Mouse (Mus musculus): ENCODE results near the gene Adgrg1. TPM values are rescaled to one million over a fixed set of nuclear protein-coding genes. Genes with fewer than 3 reads are reported as not detected.

Gene Adgrg1
- 29.3 and 63.5 TPM in 2 replicates for polyA plus RNA-seq (2012; rRNA removed; ENCODE audit: low replicate concordance)

DNA sequence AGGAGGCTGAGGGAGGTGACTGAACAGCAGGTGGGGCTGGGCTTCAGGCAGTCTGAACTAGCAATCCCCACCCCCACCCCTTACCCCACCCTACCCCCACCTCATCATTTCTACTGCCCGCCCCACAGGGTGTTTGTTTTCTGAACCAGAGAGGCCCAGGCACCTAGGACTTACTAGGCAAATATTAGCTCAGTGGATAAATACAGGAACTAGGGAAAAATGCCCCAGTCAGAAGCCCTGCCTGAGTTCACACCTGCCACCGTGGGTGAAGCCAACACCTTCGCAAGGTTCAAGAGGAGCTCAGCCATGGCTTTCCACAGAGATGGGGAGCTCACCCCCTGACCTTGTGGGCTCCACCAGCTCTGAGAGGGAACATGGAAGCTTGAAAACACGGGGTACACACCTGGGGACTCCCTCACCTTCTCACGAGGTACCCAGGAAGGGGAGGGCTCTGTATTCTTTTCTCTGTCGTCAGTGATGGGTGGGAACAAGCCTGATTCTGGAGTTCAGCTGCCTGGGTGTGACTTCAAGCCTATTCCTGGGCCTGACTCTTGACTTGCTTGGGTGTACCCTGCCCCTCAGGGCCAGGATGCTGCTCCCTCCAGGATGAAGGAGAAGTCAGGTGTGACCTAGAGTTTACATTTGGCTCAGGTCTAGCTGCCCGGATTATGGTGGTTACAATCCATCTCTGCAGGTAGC lies at the start of gene Adgrg1:
Gene Adgrg1, plus strand, starts transcription at position 285 of the 699 bp plus-strand sequence.

DNA sequence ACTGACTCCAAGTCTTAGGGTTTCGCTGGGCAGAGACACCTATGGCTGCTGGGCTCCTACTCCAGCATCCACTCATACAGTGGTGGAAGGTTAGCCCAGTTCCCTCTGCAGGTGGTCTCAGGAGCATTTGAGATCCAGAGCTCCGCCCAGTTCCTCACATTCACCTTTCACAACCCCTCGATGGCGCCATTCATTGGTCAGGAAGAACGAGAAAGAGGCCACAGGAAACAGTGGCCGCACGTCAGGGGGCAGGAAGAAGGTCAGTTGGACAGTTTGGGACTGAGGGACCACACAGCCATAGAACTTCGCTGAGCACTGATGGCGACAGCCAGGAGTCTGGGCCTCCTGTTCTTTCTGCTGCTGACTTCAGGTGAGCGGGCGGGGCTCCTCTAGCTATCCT lies 42.9 kb downstream of the Adgrg1 start, which contains the start of gene Adgrg3:
Gene Adgrg3, plus strand, starts transcription at position 242 of the 400 bp plus-strand sequence.

DNA sequence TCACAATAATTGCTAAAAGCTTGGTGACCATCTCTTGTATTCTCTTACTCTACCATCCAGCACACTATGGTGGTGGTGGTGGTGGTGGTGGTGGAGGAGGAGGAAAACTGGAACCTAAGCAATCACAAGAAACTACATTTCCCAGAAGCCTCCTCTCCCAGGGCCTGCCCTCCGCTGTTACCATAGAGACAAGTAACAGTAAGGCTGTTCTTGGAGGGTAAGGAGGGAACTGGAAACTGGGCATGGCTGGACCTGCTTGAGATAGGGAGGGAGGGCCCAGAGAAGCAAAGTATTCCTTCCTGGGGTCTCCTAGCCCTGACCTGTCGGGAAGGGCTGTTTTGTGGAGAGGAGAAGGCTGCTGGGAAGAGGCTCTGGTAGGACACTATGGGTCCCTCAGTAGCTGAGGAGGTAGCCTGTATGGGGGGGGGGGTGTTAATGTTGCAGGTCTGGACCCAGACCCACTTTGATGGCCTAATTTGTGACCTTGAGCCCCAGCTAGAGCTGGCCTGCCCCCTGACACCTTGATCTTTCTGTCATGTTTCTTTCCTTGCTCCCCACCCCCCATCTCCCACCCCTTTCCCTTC lies 80.5 kb downstream of the Adgrg1 start, which contains the start of gene Drc7:
Gene Drc7, plus strand, starts transcription at position 177 of the 584 bp plus-strand sequence.

Other genes with a start within 250 kb of the Adgrg1 start
- 1.0 and 3.1 TPM in 2 replicates for gene Ccl22, start 229.2 kb upstream of the Adgrg1 start, polyA plus RNA-seq (2012; rRNA removed; ENCODE audit: low replicate concordance)
- 115 and 144 TPM in 2 replicates for gene Cx3cl1, start 202.7 kb upstream of the Adgrg1 start, polyA plus RNA-seq (2012; rRNA removed; ENCODE audit: low replicate concordance)
- gene Ccl17, start 164.3 kb upstream of the Adgrg1 start, polyA plus RNA-seq (2012; rRNA removed; ENCODE audit: low replicate concordance) = 1.1 TPM in 1 of 2 replicates, not detected in the other
- 237 and 242 TPM in 2 replicates for gene Coq9, start 136.4 kb upstream of the Adgrg1 start, polyA plus RNA-seq (2012; rRNA removed; ENCODE audit: low replicate concordance)
- 77.8 and 124 TPM in 2 replicates for gene Ciapin1, start 136.4 kb upstream of the Adgrg1 start, polyA plus RNA-seq (2012; rRNA removed; ENCODE audit: low replicate concordance)
- 36.8 and 50.6 TPM in 2 replicates for gene Polr2c, start 117.3 kb upstream of the Adgrg1 start, polyA plus RNA-seq (2012; rRNA removed; ENCODE audit: low replicate concordance)
- 43.2 and 98.0 TPM in 2 replicates for gene Dok4, start 98.4 kb upstream of the Adgrg1 start, polyA plus RNA-seq (2012; rRNA removed; ENCODE audit: low replicate concordance)
- 7.1 and 8.5 TPM in 2 replicates for gene Ccdc102a, start 56.7 kb upstream of the Adgrg1 start, polyA plus RNA-seq (2012; rRNA removed; ENCODE audit: low replicate concordance)
- gene Adgrg5, start 51.1 kb upstream of the Adgrg1 start, polyA plus RNA-seq (2012; rRNA removed; ENCODE audit: low replicate concordance) = 7.2 and 10.5 TPM in 2 replicates
- gene Adgrg3, start 42.9 kb downstream of the Adgrg1 start, polyA plus RNA-seq (2012; rRNA removed; ENCODE audit: low replicate concordance) = 4.8 and 5.7 TPM in 2 replicates
- not detected in 2 replicates for gene Drc7, start 80.4 kb downstream of the Adgrg1 start, polyA plus RNA-seq (2012; rRNA removed; ENCODE audit: low replicate concordance)
- 13.4 and 16.4 TPM in 2 replicates for gene Katnb1, start 106.4 kb downstream of the Adgrg1 start, polyA plus RNA-seq (2012; rRNA removed; ENCODE audit: low replicate concordance)
- gene Kifc3, start 228.1 kb downstream of the Adgrg1 start, polyA plus RNA-seq (2012; rRNA removed; ENCODE audit: low replicate concordance) = 67.6 and 72.0 TPM in 2 replicates